Mouse (Mus musculus): ENCODE data around the gene Rpl21.

- TF ChIP-seq CTCF (IDR thresholded peaks at IDR 0.05; ENCODE audit: control insufficient read depth, insufficient read depth, insufficient read length) (no peak), MAX (IDR thresholded peaks at IDR 0.05) (no peak), USF1 (IDR thresholded peaks at IDR 0.05; ENCODE audit: low read depth) (no peak), MYOD1 (IDR thresholded peaks at IDR 0.05; ENCODE audit: control insufficient read depth, insufficient read length, low read depth) (no peak), CEBPB (IDR thresholded peaks at IDR 0.05; ENCODE audit: low read depth) (no peak)
Observed at GRCm38 (mm10) chr5:146794084-146794852, 38.4 kb upstream of the Rpl21 start.

Measured in C2C12 (cell line).